Mouse (Mus musculus) CH12.LX (cell line): ENCODE results near the gene Xylt1. TPM values are rescaled to one million over a fixed set of nuclear protein-coding genes. Genes with fewer than 3 reads are reported as not detected.

Experiments
- DNase-seq: peaks from one replicate; pipeline ENCODE4 v3.0.0-alpha.2; 2013; ENCODE audit errors: extremely low read depth
- H3K27ac ChIP-seq: 2 replicates; pipeline ENCODE4 v1.5.1; 2012; ENCODE audit warnings: low read depth, mild to moderate bottlenecking, control low read depth, moderate library complexity; ENCODE audit not compliant: insufficient read depth
- H3K27me3 ChIP-seq: replicated peaks from 2 replicates; pipeline ENCODE3; 2012; ENCODE audit warnings: inconsistent platforms
- H3K36me3 ChIP-seq, 2 experiments: replicated peaks in 1 of 2; 2 replicates each; pipeline versions ENCODE3 to v1.6.1; 2012; ENCODE audit warnings: inconsistent platforms in 1 of 2, low read length in 1 of 2, mild to moderate bottlenecking in 1 of 2, mixed read lengths in 1 of 2, moderate library complexity in 1 of 2; ENCODE audit not compliant: control insufficient read depth in 1 of 2, insufficient read depth in 1 of 2
- H3K4me1 ChIP-seq, 2 experiments: 2 replicates each; pipeline ENCODE4 v1.6.1; 2012; ENCODE audit warnings: inconsistent platforms in 1 of 2, moderate library complexity in 1 of 2; ENCODE audit not compliant: insufficient read depth in 2 of 2, control insufficient read depth in 1 of 2
- H3K4me2 ChIP-seq: 2 replicates; pipeline ENCODE4 v1.6.1; 2012; ENCODE audit warnings: low read depth, mild to moderate bottlenecking, control low read depth; ENCODE audit not compliant: poor library complexity, insufficient read depth, severe bottlenecking
- H3K4me3 ChIP-seq, 3 experiments: fragments of 150-350 bp in 1 of 3; sonication (generic) in 1 of 3; replicated peaks in 1 of 3; 2 replicates each; pipeline versions ENCODE3 to v1.5.1; 2011 to 2012; ENCODE audit warnings: low read depth in 2 of 3, low read length in 2 of 3, mild to moderate bottlenecking in 2 of 3, moderate library complexity in 2 of 3, control low read depth in 1 of 3, improper control_type of control experiment in 1 of 3, inconsistent platforms in 1 of 3, mixed read lengths in 1 of 3; ENCODE audit not compliant: poor library complexity in 1 of 3
- H3K79me2 ChIP-seq: replicated peaks from 2 replicates; pipeline ENCODE4 v1.6.1; 2012; ENCODE audit warnings: mild to moderate bottlenecking, moderate library complexity; ENCODE audit not compliant: control insufficient read depth, poor library complexity, insufficient read depth, severe bottlenecking; ENCODE audit errors: extremely low read depth
- H3K9ac ChIP-seq: 2 replicates; pipeline ENCODE4 v1.6.1; 2012; ENCODE audit warnings: low read depth, mild to moderate bottlenecking, control low read depth, moderate library complexity; ENCODE audit not compliant: insufficient read depth
- H3K9me3 ChIP-seq: replicated peaks from 2 replicates; pipeline ENCODE3; 2012; ENCODE audit warnings: low read length, inconsistent platforms, mixed read lengths
- BHLHE40 ChIP-seq: IDR thresholded peaks from 2 replicates; pipeline ENCODE4 v1.6.1; 2011; ENCODE audit warnings: mild to moderate bottlenecking, low read depth, low read length, improper control_type of control experiment
- CHD2 ChIP-seq: IDR thresholded peaks from 2 replicates; pipeline ENCODE4 v1.6.1; 2011; ENCODE audit warnings: low read length, improper control_type of control experiment
- CTCF ChIP-seq, 2 experiments: IDR thresholded peaks in 1 of 2; conservative IDR thresholded peaks in 1 of 2; 2 replicates each; pipeline ENCODE4 v1.5.1; 2011 to 2012; ENCODE audit warnings: low read depth in 2 of 2, low read length in 2 of 2, improper control_type of control experiment in 1 of 2, inconsistent platforms in 1 of 2, mild to moderate bottlenecking in 1 of 2, moderate library complexity in 1 of 2
- E2F4 ChIP-seq: IDR thresholded peaks from 2 replicates; pipeline ENCODE4 v1.6.1; 2011; ENCODE audit warnings: low read depth, low read length, improper control_type of control experiment; ENCODE audit not compliant: insufficient replicate concordance
- EP300 ChIP-seq: IDR thresholded peaks from 2 replicates; pipeline ENCODE4 v1.6.1; 2011; ENCODE audit warnings: low read length, improper control_type of control experiment
- ETS1 ChIP-seq: conservative IDR thresholded peaks from 2 replicates; pipeline ENCODE4 v1.6.1; 2012; ENCODE audit warnings: low read depth, mild to moderate bottlenecking, inconsistent platforms, low read length, improper control_type of control experiment, moderate library complexity
- GABPA ChIP-seq: IDR thresholded peaks from 2 replicates; pipeline ENCODE4 v1.6.1; 2012; ENCODE audit warnings: low read depth, low read length, improper control_type of control experiment, inconsistent platforms; ENCODE audit not compliant: insufficient replicate concordance
- IRF4 ChIP-seq: IDR thresholded peaks from 2 replicates; pipeline ENCODE4 v1.6.1; 2014; ENCODE audit warnings: low read depth, mild to moderate bottlenecking, inconsistent platforms, low read length, improper control_type of control experiment
- JUND ChIP-seq: conservative IDR thresholded peaks from 2 replicates; pipeline ENCODE4 v1.6.1; 2011; ENCODE audit warnings: low read depth, low read length, improper control_type of control experiment
- KAT2A ChIP-seq: IDR thresholded peaks from 2 replicates; pipeline ENCODE4 v1.6.1; 2012; ENCODE audit warnings: low read length, improper control_type of control experiment, inconsistent platforms; ENCODE audit not compliant: insufficient replicate concordance
- MAX ChIP-seq: IDR thresholded peaks from 2 replicates; pipeline ENCODE4 v1.6.1; 2011; ENCODE audit warnings: low read length, improper control_type of control experiment
- MAZ ChIP-seq: IDR thresholded peaks from 2 replicates; pipeline ENCODE4 v1.6.1; 2012; ENCODE audit warnings: low read depth, mild to moderate bottlenecking, inconsistent platforms, low read length, improper control_type of control experiment, moderate library complexity
- MEF2A ChIP-seq: IDR thresholded peaks from 2 replicates; pipeline ENCODE4 v1.6.1; 2014; ENCODE audit warnings: low read depth, mild to moderate bottlenecking, inconsistent platforms, low read length, improper control_type of control experiment, borderline replicate concordance
- MXI1 ChIP-seq: IDR thresholded peaks from 2 replicates; pipeline ENCODE4 v1.6.1; 2011; ENCODE audit warnings: mild to moderate bottlenecking, low read depth, low read length, improper control_type of control experiment
- MYC ChIP-seq: IDR thresholded peaks from 2 replicates; pipeline ENCODE4 v1.6.1; 2011; ENCODE audit warnings: low read depth, mild to moderate bottlenecking, improper control_type of control experiment, low read length
- NELFE ChIP-seq: IDR thresholded peaks from 2 replicates; pipeline ENCODE4 v1.6.1; 2011; ENCODE audit warnings: low read depth, low read length, improper control_type of control experiment
- PAX5 ChIP-seq: IDR thresholded peaks from 2 replicates; pipeline ENCODE4 v1.6.1; 2012; ENCODE audit warnings: low read length, inconsistent platforms, mixed read lengths
- POLR2A ChIP-seq: IDR thresholded peaks from 2 replicates; pipeline ENCODE4 v1.6.1; 2011; ENCODE audit warnings: low read depth, mild to moderate bottlenecking, improper control_type of control experiment, low read length
- POLR2AphosphoS2 ChIP-seq: IDR thresholded peaks from 2 replicates; pipeline ENCODE4 v1.6.1; 2011; ENCODE audit warnings: low read depth, low read length, improper control_type of control experiment
- RAD21 ChIP-seq: IDR thresholded peaks from 2 replicates; pipeline ENCODE4 v1.6.1; 2011; ENCODE audit warnings: low read depth, mild to moderate bottlenecking, low read length, improper control_type of control experiment, moderate library complexity
- RCOR1 ChIP-seq: conservative IDR thresholded peaks from 2 replicates; pipeline ENCODE4 v1.6.1; 2012; ENCODE audit warnings: low read depth, mild to moderate bottlenecking, inconsistent platforms, low read length, improper control_type of control experiment
- SIN3A ChIP-seq: IDR thresholded peaks from 2 replicates; pipeline ENCODE4 v1.6.1; 2012; ENCODE audit warnings: low read length, improper control_type of control experiment, inconsistent platforms
- TCF12 ChIP-seq: IDR thresholded peaks from 2 replicates; pipeline ENCODE4 v1.6.1; 2014; ENCODE audit warnings: low read depth, mild to moderate bottlenecking, inconsistent platforms, low read length, improper control_type of control experiment
- UBTF ChIP-seq: IDR thresholded peaks from 2 replicates; pipeline ENCODE4 v1.6.1; 2012; ENCODE audit warnings: low read depth, mild to moderate bottlenecking, inconsistent platforms, low read length, improper control_type of control experiment, moderate library complexity
- USF1 ChIP-seq: IDR thresholded peaks from 2 replicates; pipeline ENCODE4 v1.6.1; 2014; ENCODE audit warnings: low read depth, mild to moderate bottlenecking, inconsistent platforms, low read length, improper control_type of control experiment
- ZC3H11A ChIP-seq: IDR thresholded peaks from 2 replicates; pipeline ENCODE4 v1.6.1; 2012; ENCODE audit warnings: low read depth, mild to moderate bottlenecking, inconsistent platforms, low read length, improper control_type of control experiment
- ZKSCAN1 ChIP-seq: IDR thresholded peaks from 2 replicates; pipeline ENCODE4 v1.6.1; 2012; ENCODE audit warnings: low read depth, inconsistent platforms, low read length, improper control_type of control experiment, borderline replicate concordance
- ZMIZ1 ChIP-seq: IDR thresholded peaks from 2 replicates; pipeline ENCODE4 v1.6.1; 2012; ENCODE audit warnings: low read depth, mild to moderate bottlenecking, inconsistent platforms, low read length, improper control_type of control experiment
- ZNF384 ChIP-seq: IDR thresholded peaks from 2 replicates; pipeline ENCODE4 v1.6.1; 2012; ENCODE audit warnings: low read depth, low read length, improper control_type of control experiment, inconsistent platforms
- dilution Hi-C: fragments of 300-500 bp; cut with MboI; formaldehyde crosslinking; loops from 2 replicates; pipeline ENCODE4 v1.14.3; 2020; ENCODE audit warnings: low sequenced_read_pairs; ENCODE audit not compliant: extremely low pct_unique_long_range_greater_than_20kb, extremely low pct_ligation_motif_present
- in situ Hi-C: fragments of 300-500 bp; cut with MboI; formaldehyde crosslinking; loops from 3 replicates; pipeline ENCODE4 v1.14.3; 2019; ENCODE audit warnings: low sequenced_read_pairs, low pct_ligation_motif_present, low pct_unique_long_range_greater_than_20kb, mixed read lengths
- polyA plus RNA-seq: library from polyadenylated mRNA; unstranded; fragments of >175 nt; gene quantifications from 2 replicates; pipeline ENCODE4 v1.2.1, GENCODE M21; 2012; ENCODE audit warnings: low read depth; ENCODE audit not compliant: insufficient read length
- total RNA-seq, 2 experiments: library from RNA; depleted of rRNA; stranded (reverse); fragments of 300-350 nt in 1 of 2; fragments of >200 nt in 1 of 2; gene quantifications; 2 replicates each; pipeline ENCODE4 v1.2.3; 2012 to 2014

Xylt1 gene
- total and polyA plus RNA-seq, 3 experiments = 0.38 to 0.84 (median 0.38) TPM

DNA sequence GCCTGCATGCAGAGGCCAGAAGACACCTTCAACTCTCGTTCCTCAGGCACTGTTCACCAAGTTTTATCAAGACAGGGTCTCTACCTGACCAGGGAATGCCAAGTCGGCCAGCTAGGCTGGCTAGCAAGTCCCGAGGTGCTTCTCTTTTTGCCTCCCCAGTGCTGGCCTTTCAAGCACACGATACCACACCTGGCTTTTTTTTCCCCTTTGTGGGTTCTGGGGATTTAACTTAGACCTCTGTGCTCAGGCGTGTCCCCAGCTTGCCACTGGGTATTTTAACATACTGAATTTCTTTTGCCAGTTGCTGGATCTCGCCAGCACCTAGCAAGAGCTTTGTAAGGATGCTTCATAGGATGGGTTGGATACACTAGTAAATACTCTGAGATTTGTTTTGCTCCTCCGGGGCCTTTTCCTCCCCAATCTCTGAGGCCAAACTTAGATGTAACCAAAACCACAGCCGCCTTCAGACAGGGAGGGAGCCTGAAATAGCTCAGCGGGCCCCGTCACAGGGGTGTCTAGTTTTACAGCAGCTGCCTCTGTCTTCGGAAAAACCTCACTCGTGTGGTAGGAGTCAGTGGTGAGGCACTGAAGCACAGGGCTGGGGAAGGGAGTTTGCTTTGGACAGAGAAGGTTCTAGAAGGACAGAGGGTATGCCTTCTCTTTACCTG lies 33.7 kb downstream of the Xylt1 start:
- Histone ChIP-seq H3K79me2 (no peaks in the 10 kb centered on the region), H3K4me1 (peaks cover 15 to 35% of the 10 kb centered on the region in 2 experiments), H3K27me3 (no peaks in the 10 kb centered on the region), H3K36me3 (no peaks in the 10 kb centered on the region), H3K4me3 (no peak overlapping the region), H3K4me2 (peak overlapping the region; percentile 57; the same call in 1 of the 2 replicates), H3K27ac (no peak overlapping the region), H3K9me3 (no peaks in the 10 kb centered on the region), H3K9ac (no peak overlapping the region)
- DNase-seq = peak; percentile 83
- dilution Hi-C loops = no loop called here
- in situ Hi-C loops = loop anchor here (25.0 kb wide), 1 partner anchor 698 kb away; the partner anchor contains the start of gene Rps15a
- TF ChIP-seq BHLHE40 (peak; percentile 63; the same call in 1 of the 2 replicates), TCF12 (no peak; the same call in 1 of the 2 replicates), GABPA (no peak), POLR2AphosphoS2 (no peak), IRF4 (0 out of 2 replicates have a peak, but pooled peaks have one; percentile 20), MYC (no peak), ZC3H11A (no peak), CHD2 (peak; percentile 34; the same call in 1 of the 2 replicates), SIN3A (peak; percentile 62; the same call in 1 of the 2 replicates), USF1 (no peak), MAZ (no peak), RCOR1 (peak; percentile 56; the same call in 1 of the 2 replicates), MXI1 (no peak), NELFE (no peak), JUND (no peak), ZMIZ1 (no peak), UBTF (0 out of 2 replicates have a peak, but pooled peaks have one; percentile 51), RAD21 (peak; percentile 13), PAX5 (no peak), ZNF384 (peak; percentile 50), KAT2A (no peak), EP300 (peak; percentile 69; the same call in 1 of the 2 replicates), ZKSCAN1 (no peak), CTCF (conservative IDR thresholded peaks at IDR 0.05 in 1 of 2, IDR thresholded peaks at IDR 0.05 in 1 of 2; ENCODE audit: low read depth in 2 of 2, low read length in 2 of 2) (no peak), MAX (peak; percentile 41; the same call in 1 of the 2 replicates), POLR2A (no peak), E2F4 (no peak), ETS1 (peak; percentile 57; the same call in 1 of the 2 replicates), MEF2A (peak; percentile 97)
